Mouse (Mus musculus) C2C12 (cell line): Measurements from ENCODE around the gene Ptgs1.

Experiments used
- CEBPB ChIP-seq: IDR thresholded peaks from one replicate; pipeline ENCODE4 v1.6.1; 2011; ENCODE audit warnings: low read depth, mild to moderate bottlenecking, control low read depth, moderate library complexity
- CTCF ChIP-seq: IDR thresholded peaks from one replicate; pipeline ENCODE4 v1.5.1; 2011; ENCODE audit not compliant: control insufficient read depth, insufficient read depth, insufficient read length
- FOSL1 ChIP-seq: IDR thresholded peaks from one replicate; pipeline ENCODE4 v1.8.0; 2011; ENCODE audit warnings: mild to moderate bottlenecking, low read length; ENCODE audit not compliant: poor library complexity, insufficient read depth, severe bottlenecking
- MAX ChIP-seq: IDR thresholded peaks from one replicate; pipeline ENCODE4 v1.6.1; 2011; ENCODE audit warnings: mild to moderate bottlenecking, control low read depth
- USF1 ChIP-seq: IDR thresholded peaks from one replicate; pipeline ENCODE4 v1.6.1; 2011; ENCODE audit warnings: low read depth, mild to moderate bottlenecking, control low read depth, moderate library complexity

DNA sequence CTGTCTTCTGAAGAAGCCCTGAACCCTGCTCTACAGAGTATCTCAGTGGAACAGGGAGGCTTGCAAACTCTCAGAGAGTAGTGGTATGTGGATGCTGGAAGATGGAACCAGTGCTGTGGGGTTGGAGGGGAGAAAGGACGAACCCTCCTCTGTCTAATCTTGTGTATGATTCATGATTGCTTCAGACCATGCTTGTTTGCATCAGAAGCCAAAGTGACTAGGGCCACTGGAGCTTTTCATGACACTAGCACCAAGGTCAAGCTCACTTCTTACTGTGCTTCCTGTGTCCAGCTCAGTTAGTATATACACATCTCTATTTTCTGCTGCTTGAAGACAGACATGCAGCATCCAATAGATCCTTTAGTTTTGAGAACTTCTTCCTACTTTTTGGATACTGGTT lies 50.9 kb downstream of the Ptgs1 start:
- TF ChIP-seq CEBPB: no peak
- no peak for TF ChIP-seq CTCF
- no peak for TF ChIP-seq USF1
- no peak for TF ChIP-seq MAX
- TF ChIP-seq FOSL1: no peak
